Mouse (Mus musculus) cortical plate, adult 2 months (tissue): ENCODE measurements around the gene Ntn4.

Experiments used
- CTCF ChIP-seq: fragments of 200-500 bp; IDR thresholded peaks from 2 replicates; pipeline ENCODE4 v1.5.1; 2011; ENCODE audit warnings: mild to moderate bottlenecking, control low read depth, low read length; ENCODE audit not compliant: insufficient read depth; ENCODE audit errors: extremely low read depth
- POLR2A ChIP-seq: fragments of 200-500 bp; IDR thresholded peaks from 2 replicates; pipeline ENCODE4 v1.6.1; 2011; ENCODE audit warnings: mild to moderate bottlenecking, low read length, control low read depth; ENCODE audit not compliant: insufficient read depth; ENCODE audit errors: extremely low read depth

GRCm38 (mm10) chr10:93630310-93630709 is 10.2 kb upstream of the Ntn4 start:
- TF ChIP-seq POLR2A (no peak), CTCF (no peak)
